Mouse (Mus musculus) neural tube, embryonic 11.5 days (tissue): ENCODE results near the gene Msh5. TPM values are rescaled to one million over a fixed set of nuclear protein-coding genes. Genes with fewer than 3 reads are reported as not detected.
A peak's percentile ranks its signal among the peaks of the same experiment; 100 is the strongest.
"Not testable (repeated sequence)": the region's sequence is repeated elsewhere in the genome, so short reads cannot be mapped to it uniquely, and the experiment has no call there.

Experiments used
- ATAC-seq: fragments of 200-750 bp; cut with Nextera tagmentation; 2 replicates; pipeline ENCODE4 v1.8.0; 2017; ENCODE audit warnings: moderate number of reproducible peaks, mild to moderate bottlenecking, moderate TSS enrichment, moderate library complexity; ENCODE audit not compliant: insufficient read depth, low FRiP score, low TSS enrichment
- DNase-seq: peaks from one replicate; pipeline ENCODE4 v3.0.0-alpha.2; 2015; ENCODE audit warnings: low spot score
- H3K27ac ChIP-seq: fragments of 300-500 bp; sonication (generic); 2 replicates; pipeline ENCODE4 v1.5.1; 2014; ENCODE audit warnings: low read depth, mild to moderate bottlenecking, low read length
- H3K27me3 ChIP-seq: fragments of 300-500 bp; sonication (generic); 2 replicates; pipeline ENCODE4 v1.6.1; 2014; ENCODE audit warnings: mild to moderate bottlenecking, low read length, mixed read lengths; ENCODE audit not compliant: control insufficient read depth, insufficient read depth
- H3K36me3 ChIP-seq: fragments of 300-500 bp; sonication (generic); 2 replicates; pipeline ENCODE4 v1.6.1; 2014; ENCODE audit warnings: mild to moderate bottlenecking, low read length, moderate library complexity, mixed read lengths; ENCODE audit not compliant: control insufficient read depth, insufficient read depth
- H3K4me1 ChIP-seq: fragments of 300-500 bp; sonication (generic); 2 replicates; pipeline ENCODE4 v1.6.1; 2014; ENCODE audit warnings: low read length, mixed read lengths; ENCODE audit not compliant: control insufficient read depth, insufficient read depth
- H3K4me2 ChIP-seq: fragments of 300-500 bp; sonication (generic); 2 replicates; pipeline ENCODE4 v1.6.1; 2014; ENCODE audit warnings: low read depth, mild to moderate bottlenecking, moderate library complexity
- H3K4me3 ChIP-seq: fragments of 300-500 bp; sonication (generic); 2 replicates; pipeline ENCODE4 v1.5.1; 2014; ENCODE audit warnings: low read depth, low read length
- H3K9ac ChIP-seq: fragments of 300-500 bp; sonication (generic); 2 replicates; pipeline ENCODE4 v1.6.1; 2014; ENCODE audit warnings: mild to moderate bottlenecking, low read length
- H3K9me3 ChIP-seq: fragments of 300-500 bp; sonication (generic); 2 replicates; pipeline ENCODE4 v1.6.1; 2016; ENCODE audit warnings: low read length; ENCODE audit not compliant: control insufficient read depth
- WGBS: fragments of 180-500 bp; shearing (Covaris S2); extraction: QIAGEN DNeasy Blood & Tissue Kit; methylation state at CpG from one replicate; pipeline ENCODE4 v1.1.7; 2014; 5-methylcytosine and 5-hydroxymethylcytosine counted together
- polyA plus RNA-seq: library from polyadenylated mRNA; unstranded; fragments of >200 nt; fragmentation: Nextera tagmentation; extraction: Ambion mirVana; gene quantifications from 2 replicates; pipeline ENCODE4 v1.2.1, GENCODE M21; 2014

Msh5 gene
- polyA plus RNA-seq, 1 experiment from 2014 or later, result 4.1 TPM

DNA sequence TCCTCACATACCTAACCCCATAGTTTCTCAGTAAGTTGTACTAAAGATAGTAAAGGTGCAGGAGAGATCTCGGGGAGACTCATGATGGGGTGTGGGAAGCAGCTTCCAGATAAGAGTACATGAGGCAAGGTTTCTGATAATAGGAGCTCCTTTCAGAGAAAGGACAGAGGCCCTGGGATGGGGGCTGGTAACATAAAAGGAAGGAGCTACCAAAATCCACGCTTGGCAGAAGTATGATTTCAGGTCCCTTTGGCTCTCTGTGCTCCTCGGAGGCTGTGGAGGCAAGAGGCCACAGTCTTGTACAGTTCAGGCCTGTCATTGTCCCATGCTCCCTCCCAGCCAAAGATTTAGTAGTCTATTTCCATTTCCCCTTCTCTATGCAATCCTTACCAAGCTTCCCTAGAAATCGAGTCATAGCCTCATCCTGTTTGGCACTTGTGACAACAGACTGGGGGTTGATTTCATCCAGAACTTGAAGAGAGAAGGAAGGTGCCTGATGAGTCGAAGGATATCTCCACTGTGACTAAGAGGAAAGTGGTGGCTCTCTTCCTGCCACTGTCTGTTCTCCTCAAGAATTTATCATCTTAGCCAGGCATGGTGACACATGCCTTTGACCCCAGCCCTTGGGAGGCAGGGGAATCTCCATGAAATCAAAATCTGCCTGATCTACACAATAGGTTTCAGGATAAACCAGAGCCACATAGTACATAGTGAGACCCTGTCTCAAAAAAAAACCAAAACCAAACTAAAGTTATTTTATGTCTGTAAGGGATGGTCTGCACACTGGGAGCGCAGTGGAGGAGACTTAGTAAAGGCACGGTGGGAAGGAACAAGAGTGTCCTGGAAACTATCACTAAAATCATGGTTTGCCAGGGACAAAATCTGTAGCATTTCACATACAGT is 1.4 kb downstream of the Msh5 start:
- ATAC-seq, result no peak
- H3K4me2 ChIP-seq, result peak overlapping the region; percentile 87
- peaks cover 14% of the 10 kb centered on the region for H3K4me1 ChIP-seq
- 87% methylated on average over 7 of the region's 7 CpGs for WGBS
- H3K27ac ChIP-seq, result no peak overlapping the region
- H3K4me3 ChIP-seq, result no peak overlapping the region
- H3K36me3 ChIP-seq, result no peaks in the 10 kb centered on the region
- H3K27me3 ChIP-seq, result no peaks in the 10 kb centered on the region
- no peak overlapping the region for H3K9ac ChIP-seq
- DNase-seq, result no peak
- H3K9me3 ChIP-seq, result no peaks in the 10 kb centered on the region

DNA sequence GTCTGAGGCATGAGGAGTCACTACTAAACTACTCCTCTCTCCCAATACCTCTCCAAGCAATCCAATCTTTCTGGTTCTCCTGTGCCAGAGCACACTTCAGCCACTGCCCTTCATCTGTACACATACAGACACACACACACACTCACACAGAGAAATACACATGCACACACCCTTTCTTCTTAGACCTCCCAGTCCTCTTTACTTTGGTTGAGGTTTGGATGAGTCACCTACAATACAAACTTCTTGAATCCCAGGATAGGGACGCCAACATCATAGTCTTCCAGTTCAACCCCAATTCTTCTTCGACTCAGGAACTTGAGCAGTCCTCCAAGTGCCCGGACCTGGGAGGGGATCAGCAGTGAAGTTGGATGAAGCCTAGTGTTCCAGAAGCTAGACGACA is 2.8 kb downstream of the Msh5 start:
- Histone ChIP-seq H3K27me3 (no peaks in the 10 kb centered on the region), H3K4me2 (no peak overlapping the region), H3K4me1 (peaks cover 5% of the 10 kb centered on the region; the same call in 1 of the 2 replicates), H3K27ac (no peak overlapping the region), H3K9me3 (no peaks in the 10 kb centered on the region), H3K4me3 (no peak overlapping the region), H3K9ac (no peak overlapping the region), H3K36me3 (no peaks in the 10 kb centered on the region)
- no peak for ATAC-seq
- WGBS, result 87% methylated on average over 4 of the region's 4 CpGs
- DNase-seq, result no peak

DNA sequence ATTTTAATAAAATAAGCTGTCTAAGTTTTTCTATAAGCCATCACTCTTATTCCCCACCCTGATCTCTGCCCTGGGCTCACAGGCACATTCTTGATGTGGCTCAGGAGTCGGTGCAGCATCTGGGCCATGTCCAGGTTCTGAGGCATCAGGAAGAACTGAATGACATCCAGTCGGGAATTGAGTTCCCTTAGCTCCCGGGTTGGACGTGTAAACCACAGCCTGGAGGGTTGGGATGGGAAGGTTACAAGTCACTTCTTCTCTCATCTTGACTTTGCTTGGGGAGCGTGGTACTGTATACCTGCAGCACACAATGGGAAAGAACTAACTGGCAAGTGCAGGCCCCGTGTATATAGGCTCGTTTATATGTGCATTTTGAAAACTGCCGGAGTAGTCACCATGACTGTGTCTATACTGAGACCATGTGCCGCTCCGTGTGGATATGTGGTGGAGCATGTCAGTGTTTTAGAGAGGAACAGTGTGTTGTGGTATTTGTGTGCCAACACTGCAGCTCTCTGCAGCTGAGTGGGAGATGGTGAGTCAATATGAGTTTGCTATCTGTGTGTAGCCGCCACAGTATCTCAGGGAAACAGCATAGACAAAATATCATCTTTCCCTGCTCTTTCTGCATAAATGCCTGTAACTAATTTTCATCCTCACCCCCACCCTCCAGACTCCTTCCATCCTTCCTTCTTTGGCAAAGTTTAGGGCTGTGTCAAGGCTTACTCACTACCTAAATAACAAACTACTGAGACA is 7.2 kb downstream of the Msh5 start:
- H3K4me3 ChIP-seq, result no peak overlapping the region
- H3K27me3 ChIP-seq, result no peaks in the 10 kb centered on the region
- no peaks in the 10 kb centered on the region for H3K9me3 ChIP-seq
- H3K36me3 ChIP-seq, result no peaks in the 10 kb centered on the region
- no peak overlapping the region for H3K9ac ChIP-seq
- H3K4me1 ChIP-seq, result no peaks in the 10 kb centered on the region
- H3K27ac ChIP-seq, result no peak overlapping the region
- WGBS, result 86% methylated on average over 11 of the region's 11 CpGs
- no peak overlapping the region for H3K4me2 ChIP-seq
- DNase-seq (no peak), ATAC-seq (no peak)

DNA sequence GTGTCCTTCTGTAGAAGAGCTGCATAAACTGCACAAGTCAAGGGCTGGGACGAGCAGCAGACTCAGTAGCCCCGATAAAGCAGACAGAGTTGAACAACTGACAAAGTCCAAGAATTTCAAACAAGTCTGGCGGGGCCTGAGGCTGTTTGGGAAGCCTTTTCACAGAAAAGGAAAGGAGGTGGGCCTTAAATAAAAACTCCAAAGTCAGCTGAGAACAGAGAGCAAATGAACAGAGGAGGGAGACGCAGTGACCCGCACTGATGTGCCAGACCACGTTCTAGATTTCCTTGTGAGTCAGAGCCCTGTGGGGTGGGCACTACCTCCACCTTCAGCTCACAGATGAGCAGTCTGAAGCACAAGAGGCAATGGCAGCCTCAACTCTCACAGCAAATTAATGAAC is 11.6 kb downstream of the Msh5 start:
- WGBS, result 80% methylated on average over 6 of the region's 6 CpGs
- no peak overlapping the region for H3K27ac ChIP-seq
- no peak for ATAC-seq

DNA sequence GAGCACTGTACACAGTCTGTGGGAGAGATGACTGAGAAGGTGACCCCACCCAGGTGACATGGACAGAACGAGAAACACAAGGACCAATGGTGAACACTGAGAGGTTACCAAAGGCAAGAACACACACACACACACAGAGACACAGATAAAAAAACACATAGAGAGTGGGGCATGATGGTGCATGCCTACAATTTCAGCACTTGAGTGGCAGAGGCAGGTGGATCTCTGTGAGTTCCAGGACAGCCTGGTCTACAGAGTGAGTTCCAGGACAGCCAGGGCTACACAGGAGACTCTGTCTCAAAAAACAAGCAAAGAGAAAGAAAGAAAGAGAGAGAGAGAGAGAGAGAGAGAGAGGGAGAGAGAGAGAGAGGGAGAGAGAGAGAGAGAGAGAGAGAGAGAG is 12.8 kb downstream of the Msh5 start:
- not testable (repeated sequence) for DNase-seq, ATAC-seq, H3K36me3 ChIP-seq

More for the DNA sequence above, 11.6 kb downstream of the Msh5 start:
- no peaks in the 10 kb centered on the region for H3K27me3 ChIP-seq
- no peak for DNase-seq
- no peak overlapping the region for H3K9ac ChIP-seq
- no peak overlapping the region for H3K4me3 ChIP-seq
- H3K36me3 ChIP-seq, result no peaks in the 10 kb centered on the region
- no peaks in the 10 kb centered on the region for H3K9me3 ChIP-seq
- H3K4me2 ChIP-seq, result no peak overlapping the region
- no peaks in the 10 kb centered on the region; the same call in 1 of the 2 replicates for H3K4me1 ChIP-seq

DNA sequence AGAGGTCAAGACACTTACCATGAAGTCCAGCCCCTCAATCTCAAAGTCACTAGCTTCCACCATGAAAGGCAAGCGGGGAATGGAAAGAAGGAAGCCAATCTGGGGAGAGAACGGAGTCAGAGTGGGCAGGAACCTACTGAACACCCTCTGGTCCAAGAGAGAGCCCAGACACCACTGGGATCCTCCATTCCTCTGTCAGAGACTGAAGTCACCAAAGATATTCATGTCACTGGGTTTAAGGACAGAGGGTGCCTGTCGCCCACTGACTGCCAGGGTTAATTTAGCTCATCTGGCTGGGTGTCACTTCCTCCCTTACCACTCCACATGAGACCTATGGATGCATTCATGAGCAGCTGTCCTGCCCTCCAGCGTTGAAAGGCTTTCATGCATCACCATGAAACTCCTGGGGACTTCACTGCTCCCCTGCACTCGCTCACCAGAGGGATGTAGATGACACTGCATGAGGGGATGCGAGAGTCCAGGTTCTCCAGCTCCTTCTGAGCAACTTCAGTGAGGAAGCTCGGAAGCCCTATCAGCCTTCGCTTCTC is 14.1 kb downstream of the Msh5 start:
- WGBS, result 72% methylated on average over 8 of the region's 8 CpGs
- peaks cover 2% of the 10 kb centered on the region; the same call in 1 of the 2 replicates for H3K4me1 ChIP-seq

More for the DNA sequence above, 12.8 kb downstream of the Msh5 start:
- H3K4me1 ChIP-seq, H3K27ac ChIP-seq, H3K4me2 ChIP-seq, H3K4me3 ChIP-seq, H3K9ac ChIP-seq, H3K27me3 ChIP-seq, H3K9me3 ChIP-seq: not testable (repeated sequence)
- WGBS, result 81% methylated on average over 1 of the region's 1 CpGs

DNA sequence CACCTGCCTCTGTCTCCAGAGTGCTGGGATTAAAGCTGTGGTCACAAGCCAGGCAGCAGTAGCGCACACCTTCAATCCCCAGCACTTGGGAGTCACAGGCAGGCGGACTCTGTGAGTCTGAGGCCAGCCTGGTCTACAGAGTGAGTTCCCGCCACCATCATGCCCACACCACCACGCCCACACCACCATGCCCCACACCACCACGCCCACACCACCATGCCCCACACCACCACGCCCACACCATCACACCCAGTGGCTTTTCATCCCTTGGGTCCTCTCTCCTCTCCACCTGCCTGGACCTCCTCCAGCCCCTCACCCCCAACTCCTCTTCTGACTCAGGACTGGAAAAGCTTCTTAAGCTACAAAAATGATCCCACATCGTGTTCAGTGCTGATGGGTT is 14.7 kb downstream of the Msh5 start:
- no peak for DNase-seq
- Histone ChIP-seq H3K4me3 (no peak overlapping the region), H3K4me1 (peaks cover 2% of the 10 kb centered on the region; the same call in 1 of the 2 replicates), H3K27ac (no peak overlapping the region), H3K9ac (no peak overlapping the region), H3K9me3 (no peaks in the 10 kb centered on the region), H3K36me3 (no peaks in the 10 kb centered on the region), H3K27me3 (no peaks in the 10 kb centered on the region), H3K4me2 (no peak overlapping the region)
- WGBS, result 84% methylated on average over 7 of the region's 7 CpGs
- ATAC-seq, result no peak

More for the DNA sequence above, 14.1 kb downstream of the Msh5 start:
- Histone ChIP-seq H3K27ac (no peak overlapping the region), H3K36me3 (no peaks in the 10 kb centered on the region), H3K9ac (no peak overlapping the region), H3K9me3 (no peaks in the 10 kb centered on the region), H3K4me3 (no peak overlapping the region), H3K4me2 (no peak overlapping the region), H3K27me3 (no peaks in the 10 kb centered on the region)
- ATAC-seq (no peak), DNase-seq (no peak)

DNA sequence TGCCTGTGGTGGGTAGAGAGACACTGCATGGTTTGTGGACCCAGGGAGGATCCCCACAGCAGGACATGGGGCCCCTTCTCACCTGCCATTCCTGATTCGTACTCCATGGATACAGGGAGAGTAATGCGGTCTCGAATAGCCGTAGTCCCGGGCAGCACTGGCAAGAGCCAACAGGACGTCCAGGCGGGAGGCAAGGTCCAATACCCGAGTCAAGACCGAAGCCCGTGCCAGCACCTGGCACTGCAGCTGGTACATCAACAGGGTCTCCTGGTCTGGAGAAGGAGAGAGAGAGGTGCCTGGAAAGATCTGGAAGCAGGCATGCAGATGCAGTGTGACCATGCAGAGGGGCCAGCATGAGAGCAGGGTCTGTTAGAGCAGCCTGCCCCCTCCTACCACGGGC is 15.3 kb downstream of the Msh5 start:
- Histone ChIP-seq H3K4me3 (no peak overlapping the region), H3K27me3 (no peaks in the 10 kb centered on the region), H3K27ac (no peak overlapping the region), H3K4me1 (peaks cover 2% of the 10 kb centered on the region; the same call in 1 of the 2 replicates), H3K4me2 (no peak overlapping the region), H3K9me3 (no peaks in the 10 kb centered on the region), H3K36me3 (no peaks in the 10 kb centered on the region), H3K9ac (no peak overlapping the region)
- WGBS, result 87% methylated on average over 11 of the region's 11 CpGs
- no peak for DNase-seq
- ATAC-seq, result no peak
